Mouse (Mus musculus) heart, postnatal 0 days (tissue): ENCODE measurements around the gene Clk2.

Source experiments
- CTCF ChIP-seq: IDR thresholded peaks from 2 replicates; pipeline ENCODE4 v1.5.1; 2016; ENCODE audit warnings: antibody characterized with exemption, control low read depth, low read depth
- EP300 ChIP-seq: IDR thresholded peaks from 2 replicates; pipeline ENCODE4 v1.6.1; 2016; ENCODE audit warnings: antibody characterized with exemption, low read depth

DNA sequence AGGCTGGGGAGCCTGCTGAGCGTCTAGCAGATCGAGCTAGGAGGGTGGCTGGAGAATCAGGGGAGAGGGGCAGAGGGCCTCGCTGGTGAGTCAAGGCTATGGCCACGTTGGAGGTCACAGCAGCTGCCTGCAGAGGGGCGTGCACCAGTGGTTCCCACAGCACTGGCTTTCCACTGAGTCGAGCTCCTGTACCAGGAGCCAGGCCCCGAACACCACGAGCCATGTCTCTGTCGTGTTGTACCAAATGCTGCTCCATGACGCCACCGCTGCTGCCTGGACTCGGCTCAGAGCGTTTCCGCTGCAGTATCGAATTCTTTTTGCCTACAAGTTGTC is 16.6 kb upstream of the Clk2 start:
- TF ChIP-seq CTCF (no peak), EP300 (no peak)
